Mouse (Mus musculus) neural tube, embryonic 14.5 days (tissue): ENCODE measurements at regions not wholly inside any gene's neighbourhood (a gene's known extent, or its start where the extent isn't known, plus 50 kb on each side); places are given as distances from the start of the nearest gene placed in this dataset.

ENCODE experiments used
- ATAC-seq: fragments of 200-750 bp; cut with Nextera tagmentation; 2 replicates; pipeline ENCODE4 v1.8.0; 2017; ENCODE audit warnings: low read depth, mild to moderate bottlenecking, moderate TSS enrichment, moderate library complexity
- H3K27ac ChIP-seq: fragments of 300-500 bp; sonication (generic); 2 replicates; pipeline ENCODE4 v1.5.1; 2014; ENCODE audit warnings: low read depth, mild to moderate bottlenecking, control low read depth, low read length, moderate library complexity, mixed read lengths
- H3K27me3 ChIP-seq: fragments of 300-500 bp; sonication (generic); 2 replicates; pipeline ENCODE4 v1.6.1; 2014; ENCODE audit warnings: low read length; ENCODE audit not compliant: control insufficient read depth, insufficient read depth
- H3K36me3 ChIP-seq: fragments of 300-500 bp; sonication (generic); 2 replicates; pipeline ENCODE4 v1.6.1; 2014; ENCODE audit warnings: low read length, mixed read lengths; ENCODE audit not compliant: control insufficient read depth, insufficient read depth
- H3K4me1 ChIP-seq: fragments of 300-500 bp; sonication (generic); 2 replicates; pipeline ENCODE4 v1.6.1; 2014; ENCODE audit warnings: low read length; ENCODE audit not compliant: control insufficient read depth, insufficient read depth
- H3K4me2 ChIP-seq: fragments of 300-500 bp; sonication (generic); 2 replicates; pipeline ENCODE4 v1.6.1; 2014; ENCODE audit warnings: mild to moderate bottlenecking, low read depth, low read length, control low read depth
- H3K4me3 ChIP-seq: fragments of 300-500 bp; sonication (generic); 2 replicates; pipeline ENCODE4 v1.5.1; 2014; ENCODE audit warnings: low read depth, low read length, control low read depth, mixed read lengths
- H3K9ac ChIP-seq: fragments of 300-500 bp; sonication (generic); replicated peaks from 2 replicates; pipeline ENCODE4 v1.6.1; 2014; ENCODE audit warnings: low read depth, mild to moderate bottlenecking, control low read depth, low read length, mixed read lengths
- H3K9me3 ChIP-seq: fragments of 300-500 bp; sonication (generic); 2 replicates; pipeline ENCODE4 v1.6.1; 2016; ENCODE audit warnings: low read length; ENCODE audit not compliant: control insufficient read depth
- WGBS: fragments of 180-500 bp; shearing (Covaris S2); extraction: QIAGEN DNeasy Blood & Tissue Kit; methylation state at CpG from one replicate; pipeline ENCODE4 v1.1.7; 2014; 5-methylcytosine and 5-hydroxymethylcytosine counted together

DNA sequence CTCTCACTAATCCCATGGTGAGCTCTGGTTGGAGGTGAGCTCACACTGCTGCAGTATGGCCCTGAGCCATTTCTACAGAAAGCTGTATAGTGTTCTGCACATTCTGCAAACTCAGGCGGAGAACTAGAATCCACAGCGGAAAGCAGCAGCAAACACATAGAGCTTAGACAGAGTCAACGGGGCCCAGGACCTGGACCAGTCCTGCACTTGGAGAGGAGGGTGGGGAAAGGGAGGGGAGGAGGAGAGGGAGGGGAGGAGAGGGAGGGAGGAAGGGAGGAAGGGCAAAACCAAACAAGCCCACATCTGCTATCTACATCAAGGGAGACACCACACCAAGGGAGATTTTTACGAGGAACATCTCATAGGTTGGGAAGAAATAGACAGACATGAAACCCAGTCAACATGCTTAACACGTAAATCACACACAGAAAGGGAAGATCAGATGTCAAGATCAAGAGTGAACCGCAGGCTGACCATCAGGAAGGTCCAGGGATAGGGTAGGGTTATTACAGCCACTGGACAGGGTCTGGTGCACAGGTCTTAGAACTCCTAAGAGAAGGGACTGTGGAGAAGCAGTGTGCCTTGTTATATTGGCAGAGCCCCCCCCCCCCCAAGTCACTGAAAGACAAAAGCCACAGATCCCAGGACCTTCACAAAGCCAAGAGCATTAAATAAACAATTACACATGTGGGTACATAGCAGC, 428.2 kb upstream of the Cdh4 start:
- no peak overlapping the region for H3K9ac ChIP-seq
- no peaks in the 10 kb centered on the region for H3K4me1 ChIP-seq
- H3K36me3 ChIP-seq = no peaks in the 10 kb centered on the region
- H3K27me3 ChIP-seq = no peaks in the 10 kb centered on the region
- no peak overlapping the region for H3K4me2 ChIP-seq
- H3K27ac ChIP-seq = no peak overlapping the region
- H3K4me3 ChIP-seq = no peak overlapping the region
- 84% methylated on average over 6 of the region's 6 CpGs for WGBS
- no peaks in the 10 kb centered on the region for H3K9me3 ChIP-seq
- ATAC-seq = no peak

DNA sequence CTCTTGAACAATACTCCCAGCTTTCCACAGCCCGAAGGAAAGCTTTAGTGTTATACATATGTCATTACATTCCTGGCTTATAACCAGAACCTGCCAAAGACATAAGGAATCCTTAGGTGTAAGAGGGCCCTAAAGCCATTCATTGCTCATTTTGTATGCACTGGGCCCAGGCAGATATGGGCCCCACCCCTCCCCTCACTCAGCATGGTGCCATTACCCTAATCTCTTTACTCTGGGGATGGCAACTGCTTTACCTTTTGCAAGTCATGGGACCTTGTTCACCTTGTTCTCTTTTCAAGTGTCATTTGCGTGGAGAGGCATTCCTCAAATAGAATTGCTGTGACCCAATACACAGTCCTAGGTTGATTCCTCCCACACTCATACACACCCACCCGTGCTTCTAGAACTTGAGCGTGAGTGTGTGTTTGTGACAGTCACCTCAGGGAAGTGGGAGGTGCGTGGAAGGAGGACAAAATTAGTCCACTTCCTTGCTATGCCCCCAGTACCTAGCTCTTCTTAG, 419.5 kb upstream of the Cdh4 start:
- no peaks in the 10 kb centered on the region for H3K36me3 ChIP-seq
- H3K9me3 ChIP-seq = no peaks in the 10 kb centered on the region
- H3K4me3 ChIP-seq = no peak overlapping the region
- 73% methylated on average over 5 of the region's 5 CpGs for WGBS
- H3K4me1 ChIP-seq = no peaks in the 10 kb centered on the region
- no peak for ATAC-seq
- no peak overlapping the region for H3K4me2 ChIP-seq
- H3K27ac ChIP-seq = no peak overlapping the region
- no peak overlapping the region for H3K9ac ChIP-seq
- H3K27me3 ChIP-seq = no peaks in the 10 kb centered on the region

DNA sequence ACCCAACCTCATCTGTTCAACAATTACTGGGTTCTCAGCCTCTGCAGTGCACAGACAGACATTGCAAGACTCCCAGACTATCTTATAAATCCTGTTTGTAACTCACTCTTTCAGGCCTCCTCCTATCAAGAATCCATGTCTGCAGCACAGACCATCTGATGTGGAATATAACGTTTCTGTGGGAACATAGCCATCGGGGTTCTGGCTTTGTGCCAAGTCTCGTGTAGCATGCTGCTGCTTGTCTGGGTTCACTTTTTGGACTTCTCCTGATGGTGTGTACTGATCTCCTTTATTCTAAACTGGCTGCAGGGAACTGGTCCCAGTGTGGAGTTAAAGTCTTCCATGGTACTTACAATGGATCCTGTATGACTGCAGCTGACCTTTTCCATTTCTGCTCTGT, 418.0 kb upstream of the Cdh4 start:
- Histone ChIP-seq H3K9me3 (no peaks in the 10 kb centered on the region), H3K4me2 (no peak overlapping the region), H3K4me3 (no peak overlapping the region), H3K36me3 (no peaks in the 10 kb centered on the region), H3K4me1 (no peaks in the 10 kb centered on the region), H3K9ac (no peak overlapping the region), H3K27ac (no peak overlapping the region), H3K27me3 (no peaks in the 10 kb centered on the region)
- WGBS = 50% methylated on average over 3 of the region's 3 CpGs
- no peak for ATAC-seq

DNA sequence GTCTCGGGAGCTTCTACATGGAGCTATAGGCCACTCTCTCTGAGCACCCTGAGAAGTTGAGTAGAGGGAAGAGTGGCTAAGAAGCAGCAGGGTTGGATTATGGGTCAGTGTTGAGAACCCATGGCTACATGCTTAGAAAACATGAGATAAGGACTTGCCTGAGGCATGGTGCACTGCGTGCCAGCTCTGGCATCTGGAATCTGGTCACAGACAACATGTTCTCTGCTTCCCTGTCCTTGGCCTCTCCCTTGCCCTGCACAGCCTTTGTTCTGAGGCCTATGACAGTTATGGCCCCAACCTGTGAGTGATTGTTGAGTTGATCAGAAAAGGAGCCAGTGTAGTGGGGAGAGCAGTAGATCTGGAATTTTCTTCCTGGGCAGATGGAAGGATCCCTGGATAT, 409.1 kb upstream of the Cdh4 start:
- H3K4me2 ChIP-seq = no peak overlapping the region
- H3K27me3 ChIP-seq = no peaks in the 10 kb centered on the region
- H3K36me3 ChIP-seq = no peaks in the 10 kb centered on the region
- H3K27ac ChIP-seq = no peak overlapping the region
- no peak overlapping the region for H3K9ac ChIP-seq
- H3K4me3 ChIP-seq = no peak overlapping the region
- ATAC-seq = no peak
- WGBS = 82% methylated on average over 2 of the region's 2 CpGs
- H3K4me1 ChIP-seq = no peaks in the 10 kb centered on the region
- no peaks in the 10 kb centered on the region for H3K9me3 ChIP-seq

DNA sequence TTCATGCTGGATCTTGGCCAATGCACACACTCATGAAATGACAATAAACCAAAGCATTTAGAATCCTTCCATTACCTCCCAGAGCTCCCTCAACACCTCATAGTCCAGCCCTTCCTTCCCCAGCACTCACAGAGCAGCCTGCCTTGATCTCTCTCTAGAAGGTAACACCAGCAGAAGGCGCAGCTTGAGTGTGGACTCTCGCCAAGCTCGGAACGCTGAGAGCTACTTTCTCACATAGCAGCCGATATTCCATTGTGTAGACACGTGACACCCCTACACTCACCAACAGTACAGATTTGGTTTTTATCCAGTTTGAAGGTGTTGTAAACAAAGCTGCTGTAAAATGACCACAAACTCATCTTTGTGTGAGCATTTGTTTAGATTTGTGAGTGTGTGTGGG, 406.8 kb upstream of the Cdh4 start:
- 70% methylated on average over 6 of the region's 6 CpGs for WGBS
- Histone ChIP-seq H3K27ac (no peak overlapping the region), H3K4me1 (no peaks in the 10 kb centered on the region), H3K4me2 (no peak overlapping the region), H3K9me3 (no peaks in the 10 kb centered on the region), H3K36me3 (no peaks in the 10 kb centered on the region), H3K4me3 (no peak overlapping the region), H3K9ac (no peak overlapping the region), H3K27me3 (no peaks in the 10 kb centered on the region)
- no peak for ATAC-seq

DNA sequence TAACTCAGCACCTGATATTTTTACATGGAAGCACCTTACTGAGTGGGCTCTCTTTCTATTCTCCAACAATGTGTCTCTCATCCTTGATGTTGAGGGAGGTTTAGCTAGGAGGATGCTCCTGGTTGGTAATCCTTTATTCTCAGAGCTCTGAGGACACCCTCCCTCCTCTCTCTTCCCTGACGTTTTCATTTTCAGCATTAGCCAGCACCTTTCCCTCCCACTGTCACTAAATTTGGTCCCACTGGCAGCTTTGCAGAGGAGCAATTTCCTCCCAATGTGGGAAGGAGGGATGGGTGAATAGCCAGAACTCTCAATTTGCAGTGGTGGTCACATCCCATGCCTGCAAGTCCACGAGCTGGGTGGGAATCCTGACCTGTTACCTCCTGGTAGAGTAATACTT, 402.5 kb upstream of the Cdh4 start:
- 50% methylated on average over 2 of the region's 2 CpGs for WGBS
- no peaks in the 10 kb centered on the region for H3K4me1 ChIP-seq
- ATAC-seq = no peak
- no peaks in the 10 kb centered on the region for H3K36me3 ChIP-seq
- H3K4me3 ChIP-seq = no peak overlapping the region
- no peak overlapping the region for H3K27ac ChIP-seq
- no peaks in the 10 kb centered on the region for H3K9me3 ChIP-seq
- H3K4me2 ChIP-seq = no peak overlapping the region
- no peak overlapping the region for H3K9ac ChIP-seq
- H3K27me3 ChIP-seq = no peaks in the 10 kb centered on the region

DNA sequence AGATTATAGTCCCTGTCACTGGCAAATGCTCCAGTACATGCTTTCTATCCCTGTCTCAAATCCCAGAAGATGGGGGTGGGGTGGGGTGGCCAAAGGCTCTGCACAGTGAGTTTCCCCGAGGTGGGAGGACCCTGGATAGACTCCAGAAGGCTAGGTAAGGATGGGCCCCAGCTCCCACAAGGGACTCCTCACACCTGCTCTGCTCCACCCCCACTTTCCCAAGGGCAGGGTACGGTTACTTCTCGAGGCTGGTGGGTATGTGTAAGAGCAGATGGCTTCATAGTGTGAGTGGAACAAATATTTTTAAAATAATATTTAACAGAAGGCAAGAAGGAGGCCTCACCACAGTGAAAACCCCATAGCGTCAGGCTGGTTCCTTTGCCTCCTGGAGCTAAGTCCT, 398.6 kb upstream of the Cdh4 start:
- H3K4me3 ChIP-seq = no peak overlapping the region
- H3K4me1 ChIP-seq = no peaks in the 10 kb centered on the region
- H3K9me3 ChIP-seq = no peaks in the 10 kb centered on the region
- H3K36me3 ChIP-seq = no peaks in the 10 kb centered on the region
- H3K27me3 ChIP-seq = no peaks in the 10 kb centered on the region
- 59% methylated on average over 4 of the region's 4 CpGs for WGBS
- no peak overlapping the region for H3K4me2 ChIP-seq
- ATAC-seq = no peak
- H3K27ac ChIP-seq = no peak overlapping the region
- H3K9ac ChIP-seq = no peak overlapping the region

DNA sequence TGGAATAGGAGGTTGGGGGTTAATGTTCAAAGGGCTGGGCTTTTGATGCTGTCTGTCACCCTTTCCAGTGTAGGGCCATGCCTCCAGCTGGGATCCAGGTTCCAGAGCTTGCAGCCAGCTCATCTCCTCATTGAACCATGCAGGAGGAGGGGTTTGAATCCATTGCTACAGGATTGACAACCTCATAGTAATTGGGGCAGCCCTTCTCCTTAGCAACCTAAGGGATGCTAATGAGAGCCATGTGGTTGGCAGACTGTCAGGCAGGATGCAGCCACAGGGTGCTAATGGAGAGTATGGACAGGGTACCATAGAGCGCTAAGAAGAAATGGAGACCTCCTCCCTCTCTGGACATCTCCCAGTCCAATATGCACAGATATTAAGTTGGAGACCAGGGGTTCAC, 396.9 kb upstream of the Cdh4 start:
- Histone ChIP-seq H3K9me3 (no peaks in the 10 kb centered on the region), H3K4me2 (no peak overlapping the region), H3K9ac (no peak overlapping the region), H3K4me3 (no peak overlapping the region), H3K27me3 (no peaks in the 10 kb centered on the region), H3K4me1 (no peaks in the 10 kb centered on the region), H3K36me3 (no peaks in the 10 kb centered on the region), H3K27ac (no peak overlapping the region)
- WGBS = 38% methylated on average over 1 of the region's 1 CpGs
- ATAC-seq = peak; percentile 60; the same call in 1 of the 2 replicates

DNA sequence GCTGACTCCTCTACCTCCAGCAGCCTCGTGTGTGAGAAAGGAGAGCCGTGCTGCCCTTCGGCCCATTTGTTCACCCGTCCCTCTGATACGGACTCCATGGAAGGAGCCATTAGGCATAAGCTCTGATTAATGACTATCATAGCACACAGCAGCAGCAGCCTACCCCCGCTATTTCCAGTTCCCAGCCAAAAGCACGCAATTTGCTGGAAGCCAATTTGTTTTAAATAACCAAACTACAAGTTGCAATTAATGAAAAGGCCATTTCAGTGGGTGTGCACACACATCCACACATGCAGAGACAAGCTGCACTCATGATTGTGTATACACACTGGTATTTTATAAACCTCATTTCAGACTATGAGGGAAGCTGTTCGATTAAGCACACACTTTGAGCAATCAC, 387.8 kb upstream of the Cdh4 start:
- Histone ChIP-seq H3K27ac (no peak overlapping the region), H3K4me3 (no peak overlapping the region), H3K4me2 (no peak overlapping the region), H3K27me3 (no peaks in the 10 kb centered on the region), H3K4me1 (peaks cover 3% of the 10 kb centered on the region; the same call in 1 of the 2 replicates), H3K9ac (no peak overlapping the region), H3K9me3 (no peaks in the 10 kb centered on the region), H3K36me3 (no peaks in the 10 kb centered on the region)
- ATAC-seq = no peak
- WGBS = 35% methylated on average over 8 of the region's 8 CpGs
